Mouse (Mus musculus) 416B (cell line): ENCODE results near the gene Aff3.

ENCODE experiments used
- DNase-seq: peaks from one replicate; pipeline ENCODE4 v3.0.0; 2011; ENCODE audit warnings: low read depth

The Aff3 gene

DNA sequence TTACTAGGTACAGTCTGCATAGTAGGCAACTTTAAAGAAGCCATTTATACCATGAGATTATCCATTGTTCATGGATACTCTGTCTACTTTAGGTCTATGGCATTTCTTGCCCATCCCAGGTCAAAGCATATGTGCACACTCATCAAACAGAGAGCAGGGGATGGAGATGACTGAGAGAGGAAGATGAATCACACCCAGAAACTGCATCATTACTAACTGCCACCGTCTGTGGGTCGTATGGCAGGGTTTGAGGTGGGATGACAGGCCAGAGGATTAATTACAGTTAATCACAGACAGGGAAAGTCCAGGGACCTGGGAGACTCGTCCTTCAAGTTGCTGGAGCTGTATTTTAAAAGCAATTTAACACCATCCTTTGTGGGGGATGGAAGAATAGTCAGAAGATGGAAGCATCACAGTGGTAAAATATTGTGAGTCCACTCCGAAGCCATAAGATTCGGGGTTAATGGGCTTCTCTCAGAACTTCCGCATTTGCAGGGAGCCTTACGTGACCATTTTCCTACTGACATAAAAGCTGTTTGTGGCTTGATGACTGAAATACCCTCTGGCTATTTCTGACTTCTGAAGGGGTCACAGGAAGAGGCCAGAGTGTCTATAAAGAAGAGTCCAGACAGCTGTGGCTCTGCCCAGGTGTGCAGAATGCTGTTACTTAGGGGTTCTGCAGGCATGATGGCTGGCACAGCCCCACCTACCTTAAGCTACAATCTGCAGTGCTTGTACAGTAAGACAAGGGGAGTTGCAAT is 427.5 kb downstream of the Aff3 start:
- peak; percentile 57 for DNase-seq

DNA sequence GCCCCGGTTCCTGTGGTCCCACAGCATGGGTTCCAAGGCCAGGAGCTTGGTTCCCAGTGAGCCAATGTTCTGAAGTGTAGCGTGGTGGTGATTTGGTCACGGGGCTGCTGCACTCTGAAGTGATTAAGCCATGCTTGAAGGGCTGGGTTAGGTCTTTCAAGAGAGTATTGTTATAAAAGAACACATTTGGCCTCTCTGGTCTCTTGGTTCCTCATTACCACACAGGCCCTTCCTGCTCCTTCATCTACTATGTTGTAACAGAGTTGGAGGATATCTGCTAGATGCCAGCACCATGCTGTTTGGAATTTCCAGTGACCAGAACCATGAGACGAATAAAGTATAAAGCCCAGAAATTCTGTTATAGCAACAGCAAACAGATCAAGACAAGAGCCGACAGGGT is 431.6 kb downstream of the Aff3 start:
- peak; percentile 39 for DNase-seq

DNA sequence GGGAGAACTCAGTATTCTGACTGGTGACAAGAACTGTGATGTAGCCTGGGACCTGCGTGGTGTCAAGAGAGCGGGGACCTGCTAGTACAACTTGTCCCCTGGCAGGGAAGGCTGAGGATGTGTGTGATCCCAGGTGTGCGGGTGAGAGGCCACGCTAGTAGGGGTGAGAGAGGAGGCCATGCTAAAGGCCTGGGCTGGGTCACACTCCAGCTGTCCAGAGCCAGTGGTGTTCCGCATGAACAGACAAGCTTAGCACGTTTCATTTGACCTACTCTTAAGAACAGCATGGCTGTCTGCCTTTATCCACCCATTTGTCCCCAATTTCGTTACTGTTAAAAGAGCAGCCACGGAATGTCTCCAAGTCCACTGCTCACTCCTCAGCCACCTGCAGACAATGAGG is 434.7 kb downstream of the Aff3 start:
- no peak for DNase-seq

DNA sequence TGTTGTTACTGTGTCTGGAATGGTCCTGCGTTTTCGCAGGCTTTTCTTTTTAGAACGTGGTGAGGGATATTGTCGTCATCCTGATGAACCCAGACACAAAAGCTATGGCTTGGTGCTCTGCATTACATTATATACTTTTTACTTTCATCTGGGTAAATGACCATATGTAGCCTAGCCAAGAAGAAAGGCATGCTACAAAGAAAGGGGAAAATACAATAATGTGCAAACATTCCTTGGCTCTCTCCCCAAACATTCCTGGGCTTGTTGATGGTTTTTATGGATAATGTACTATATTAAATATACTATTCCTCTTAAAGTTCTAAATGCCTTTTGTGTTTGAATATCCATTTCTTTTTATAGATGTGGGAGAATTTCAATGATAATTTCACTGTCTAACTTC is 435.9 kb downstream of the Aff3 start:
- no peak for DNase-seq

DNA sequence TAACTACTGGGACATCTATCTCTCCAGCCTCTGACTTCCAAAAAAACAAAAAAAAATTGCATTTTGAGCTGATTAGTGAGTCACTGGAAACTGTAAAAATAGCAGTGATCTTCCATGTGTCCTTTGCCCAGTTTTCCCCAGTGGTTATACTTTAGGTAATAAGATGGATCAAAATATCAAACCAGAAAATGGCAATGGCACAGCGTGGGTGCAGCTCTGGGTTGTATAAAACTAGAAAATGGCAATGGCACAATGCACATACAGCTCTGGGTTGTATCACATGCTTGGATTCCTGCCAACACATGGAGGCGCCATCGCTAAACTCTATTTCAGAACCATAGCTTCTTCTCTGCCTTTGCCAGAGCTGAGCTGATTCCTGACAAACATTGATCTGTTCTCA is 439.6 kb downstream of the Aff3 start:
- DNase-seq = no peak

DNA sequence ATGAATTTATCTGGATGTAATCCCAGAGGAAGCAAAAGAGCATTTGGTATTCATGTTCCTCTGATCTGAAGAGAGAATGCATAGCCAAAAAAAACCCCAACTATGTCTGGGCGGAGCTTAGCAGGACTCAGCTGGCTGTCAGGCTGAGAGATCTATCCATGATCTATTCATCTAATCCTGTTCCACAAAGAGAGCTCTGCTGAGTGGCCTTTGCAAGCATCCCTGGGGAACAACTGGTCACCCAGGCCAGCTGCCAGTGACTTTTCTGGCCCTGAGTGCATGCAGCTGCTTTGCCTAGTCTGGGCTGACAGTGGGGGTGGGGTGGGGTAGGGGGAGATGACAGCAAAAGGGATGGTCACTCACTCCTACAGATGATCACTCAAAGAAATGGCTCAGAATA is 442.6 kb downstream of the Aff3 start:
- no peak for DNase-seq

DNA sequence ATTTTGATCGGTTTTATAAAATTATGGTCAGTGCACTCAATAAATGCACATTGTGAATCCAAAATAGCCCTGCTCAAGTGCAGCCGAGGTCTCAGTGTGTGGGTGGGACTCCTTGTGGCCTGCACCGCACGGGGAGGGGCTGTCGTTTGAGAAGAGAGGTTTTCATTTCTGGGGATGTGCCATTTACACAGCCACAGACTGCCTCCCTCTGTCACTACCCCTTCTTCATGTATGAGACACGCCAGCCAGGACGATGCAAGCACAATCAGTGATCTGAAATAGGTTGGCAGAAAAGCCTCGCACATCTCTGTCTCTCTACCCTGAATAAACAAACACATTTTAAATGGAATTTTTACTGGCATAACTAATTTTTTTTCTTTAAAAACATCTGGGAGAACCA is 443.3 kb downstream of the Aff3 start:
- DNase-seq = no peak

DNA sequence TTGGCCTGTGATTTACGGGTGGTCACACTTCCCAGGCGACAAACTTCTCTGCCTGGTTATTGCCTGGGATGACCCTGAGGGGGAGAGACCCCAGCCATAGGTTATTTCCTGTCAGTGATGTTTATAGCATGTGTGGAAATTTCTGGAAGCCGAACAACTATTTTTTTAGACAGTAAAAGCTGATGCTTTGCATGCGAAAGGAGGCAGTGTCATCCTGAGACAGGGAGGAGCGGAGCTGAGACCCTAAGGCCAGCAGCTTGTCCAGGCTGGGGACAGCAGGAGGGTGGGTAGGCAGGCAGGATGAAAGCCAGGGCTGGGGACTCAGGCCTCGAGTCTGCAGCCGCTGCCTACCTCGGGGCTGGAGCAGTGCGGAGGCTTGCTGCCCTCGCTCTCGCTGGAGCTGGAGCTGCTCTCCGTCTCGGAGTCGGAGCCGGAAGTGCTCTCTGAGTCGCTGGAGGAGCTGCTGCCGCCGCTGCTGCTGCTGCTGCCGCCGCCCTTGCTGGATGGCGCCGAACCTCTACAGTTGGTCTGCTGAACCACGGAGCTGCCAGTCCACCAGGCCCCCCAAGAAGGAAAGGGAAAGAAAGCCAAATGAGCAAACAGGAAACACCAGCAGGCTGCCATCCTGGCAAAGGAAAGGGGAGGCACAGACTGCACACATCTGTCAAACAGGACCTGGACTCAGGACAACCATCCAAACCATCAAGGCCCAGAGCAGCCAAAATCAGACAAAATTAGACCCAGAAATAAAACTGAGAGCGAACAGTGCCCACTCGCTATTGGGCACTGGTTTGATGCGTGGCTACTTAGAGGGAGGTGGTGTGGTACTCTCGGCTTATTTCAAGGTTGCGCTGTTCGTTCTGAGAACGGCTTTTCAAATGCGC is 446.6 kb downstream of the Aff3 start:
- no peak for DNase-seq

DNA sequence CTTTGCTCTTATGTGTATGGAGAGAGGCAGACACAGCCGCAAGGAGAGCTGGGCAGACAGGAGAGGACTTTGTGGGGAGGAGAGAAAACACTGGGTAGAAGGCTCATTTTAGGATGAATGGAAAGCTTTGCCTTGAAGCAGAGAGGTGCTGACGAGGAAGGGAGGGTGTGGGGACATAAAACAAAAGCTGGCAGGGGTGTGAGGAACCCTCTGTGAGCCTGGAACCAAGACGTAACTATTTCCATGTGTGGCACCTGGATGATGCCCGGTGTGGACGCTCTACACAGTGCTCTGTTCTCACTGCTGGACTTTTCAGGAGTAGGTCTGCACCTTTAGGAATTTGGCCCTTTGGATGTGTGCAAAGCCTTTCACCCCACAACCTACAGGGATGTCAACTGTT is 447.7 kb downstream of the Aff3 start:
- no peak for DNase-seq

DNA sequence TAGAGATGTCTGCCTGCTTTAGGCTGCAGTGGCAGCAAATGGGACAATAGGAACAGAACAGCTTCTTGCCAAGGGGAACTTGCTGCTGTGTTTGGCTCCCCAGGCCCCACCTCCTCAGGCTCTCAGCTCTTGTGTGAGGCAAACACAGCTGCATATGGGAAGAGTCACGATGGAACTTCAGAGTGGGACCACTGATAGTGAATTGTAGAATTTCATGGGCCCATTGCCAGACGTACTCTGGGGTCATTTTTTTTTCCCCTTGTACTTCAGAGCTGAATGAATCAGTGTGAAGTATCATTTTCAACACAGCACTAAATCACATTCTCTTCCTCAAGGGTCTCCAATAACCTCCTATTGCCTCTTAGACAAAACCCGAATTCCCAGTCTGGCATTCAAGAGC is 451.4 kb downstream of the Aff3 start:
- no peak for DNase-seq

DNA sequence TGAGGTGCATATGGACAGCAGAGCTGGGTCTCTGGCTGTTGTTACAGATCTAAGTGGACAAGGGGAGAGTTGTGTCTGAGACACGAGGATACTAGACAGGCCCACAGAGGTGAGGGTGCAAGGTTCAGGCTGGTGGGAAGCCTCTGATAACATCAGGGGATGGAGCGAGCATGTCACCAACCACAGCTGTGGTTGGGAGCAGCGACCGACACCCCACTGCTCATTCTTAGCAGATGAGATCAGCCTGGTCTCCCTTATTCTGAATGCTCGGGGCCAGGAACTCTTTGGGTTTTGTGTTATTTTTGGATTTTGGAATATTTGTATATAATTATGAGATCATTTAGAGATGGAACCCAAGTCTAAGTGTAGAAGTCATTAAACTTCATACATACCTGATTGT is 452.4 kb downstream of the Aff3 start:
- no peak for DNase-seq

DNA sequence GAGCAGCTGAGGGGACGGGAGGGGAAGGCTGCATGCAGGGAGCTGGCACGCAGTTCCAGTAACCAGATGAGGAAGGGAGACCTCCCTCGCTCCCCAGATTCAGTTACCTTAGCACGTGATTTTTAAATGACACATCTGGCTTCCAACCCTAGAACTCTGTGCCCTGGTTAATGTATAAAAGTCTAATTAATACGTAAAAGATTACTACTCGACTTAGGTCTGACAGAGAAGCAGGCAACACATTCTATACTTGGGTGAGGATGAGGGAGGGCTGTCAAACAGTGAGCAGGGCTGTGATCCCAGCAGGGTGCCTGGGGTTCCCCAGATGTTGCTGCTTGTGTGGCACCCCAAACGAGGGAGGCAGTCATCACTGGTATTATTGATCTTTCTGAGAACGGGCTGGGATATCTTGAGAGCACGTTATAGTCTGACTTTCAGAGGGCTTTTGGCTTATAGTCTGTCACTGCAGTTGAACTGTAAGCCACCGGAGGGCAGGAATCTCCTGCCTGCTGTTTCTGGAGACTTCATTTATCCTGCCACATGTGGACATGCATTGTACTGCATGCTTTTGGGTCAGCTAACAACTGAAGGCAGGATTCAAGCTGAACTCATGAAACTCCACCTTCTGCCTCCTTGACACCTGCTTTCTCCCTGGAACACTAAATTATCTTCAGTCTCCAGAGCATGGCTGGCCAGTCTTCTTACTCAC is 462.1 kb downstream of the Aff3 start:
- DNase-seq = peak; percentile 64

DNA sequence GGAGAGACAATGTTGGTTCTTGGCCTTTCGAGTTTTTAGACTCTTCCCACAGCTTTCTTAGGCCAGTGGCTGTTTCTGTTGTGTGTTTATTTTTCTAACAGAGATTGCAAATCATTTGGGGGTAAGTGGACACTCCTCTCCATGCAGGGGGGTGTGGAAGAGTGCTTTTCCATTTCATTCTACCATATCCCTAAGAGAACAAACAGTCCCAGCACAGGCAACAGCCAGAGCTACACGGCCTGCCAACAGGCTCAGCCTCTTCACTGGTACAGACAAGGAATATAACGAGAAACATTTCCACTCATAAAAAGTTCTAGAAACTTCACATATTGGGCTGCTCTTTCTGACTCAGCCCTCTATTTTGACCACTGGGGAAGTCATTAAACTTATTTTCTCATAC is 463.0 kb downstream of the Aff3 start:
- DNase-seq = no peak

DNA sequence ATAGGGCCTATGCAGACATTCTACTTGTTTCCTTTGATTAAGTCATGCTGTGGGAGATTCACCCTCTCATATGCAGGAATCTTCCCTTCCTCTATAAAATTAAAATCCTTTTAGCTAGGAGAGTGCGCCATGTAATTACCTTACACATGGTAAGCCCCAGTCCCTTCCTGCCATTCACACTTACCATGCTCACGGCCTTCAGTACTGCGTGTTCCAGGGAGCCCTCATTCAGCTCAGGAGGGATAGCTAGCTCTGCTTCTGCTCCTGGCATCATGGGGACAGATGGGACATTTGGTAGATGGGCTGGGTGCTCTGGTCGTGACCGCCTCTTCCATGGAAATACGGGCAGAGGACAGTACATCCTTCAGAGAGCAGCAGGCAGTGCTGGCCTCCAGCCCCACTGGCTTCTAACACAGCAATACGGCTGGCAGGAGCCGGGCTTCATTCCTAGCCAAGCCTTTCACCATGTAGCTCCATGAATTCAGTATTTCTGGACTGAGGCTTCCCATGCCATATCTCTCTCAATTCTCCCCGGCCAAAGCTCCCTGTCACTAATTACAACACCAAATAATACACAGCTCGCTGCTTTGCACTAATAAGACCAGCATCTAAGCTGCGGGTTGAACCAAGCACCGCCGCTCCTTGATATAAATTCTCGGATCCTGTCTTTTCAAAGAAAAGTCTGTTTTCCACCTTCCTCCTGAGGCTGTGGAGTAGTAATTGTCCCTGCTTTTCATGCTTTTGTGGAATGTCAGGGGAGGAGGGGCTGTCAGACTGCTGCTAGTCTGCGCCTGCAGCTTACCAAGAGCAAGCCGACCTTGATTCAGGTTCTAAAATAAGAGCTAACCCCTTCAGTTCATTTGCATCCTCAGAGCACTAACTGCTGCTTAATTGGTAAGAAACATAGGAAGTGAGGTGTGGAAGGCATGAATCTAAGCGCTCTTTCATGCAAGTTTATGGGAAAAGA is 464.8 kb downstream of the Aff3 start:
- no peak for DNase-seq

DNA sequence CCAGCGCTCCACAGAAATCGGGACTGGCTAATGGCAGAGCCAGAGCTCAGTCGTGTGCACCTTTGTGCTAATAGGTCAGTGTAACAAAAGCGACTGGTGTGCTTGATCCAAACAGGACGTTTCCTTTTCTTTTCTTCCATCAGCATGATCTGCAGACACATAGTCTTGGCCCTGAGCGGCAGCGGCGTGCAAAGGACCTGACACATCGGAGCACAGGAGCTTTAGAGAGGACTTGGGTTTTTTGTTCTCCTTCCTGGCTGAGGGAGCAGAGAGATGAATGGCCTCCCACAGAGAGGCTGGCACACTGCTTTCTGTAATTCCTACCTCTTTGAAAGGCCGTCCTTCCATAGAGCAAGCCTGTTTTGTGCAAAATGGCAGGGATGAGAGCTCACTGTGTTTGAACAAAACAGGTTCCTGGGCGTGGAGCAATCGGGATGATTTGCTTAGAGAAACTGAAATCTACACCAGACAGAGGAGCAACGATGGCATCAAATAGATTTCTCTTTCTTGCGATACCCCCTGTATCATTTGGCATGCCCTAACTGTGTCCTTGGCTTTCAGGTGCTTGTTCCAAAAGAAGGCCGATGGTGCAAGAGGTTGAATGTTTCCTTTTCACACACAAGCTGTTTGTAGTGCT is 466.2 kb downstream of the Aff3 start:
- DNase-seq = no peak

DNA sequence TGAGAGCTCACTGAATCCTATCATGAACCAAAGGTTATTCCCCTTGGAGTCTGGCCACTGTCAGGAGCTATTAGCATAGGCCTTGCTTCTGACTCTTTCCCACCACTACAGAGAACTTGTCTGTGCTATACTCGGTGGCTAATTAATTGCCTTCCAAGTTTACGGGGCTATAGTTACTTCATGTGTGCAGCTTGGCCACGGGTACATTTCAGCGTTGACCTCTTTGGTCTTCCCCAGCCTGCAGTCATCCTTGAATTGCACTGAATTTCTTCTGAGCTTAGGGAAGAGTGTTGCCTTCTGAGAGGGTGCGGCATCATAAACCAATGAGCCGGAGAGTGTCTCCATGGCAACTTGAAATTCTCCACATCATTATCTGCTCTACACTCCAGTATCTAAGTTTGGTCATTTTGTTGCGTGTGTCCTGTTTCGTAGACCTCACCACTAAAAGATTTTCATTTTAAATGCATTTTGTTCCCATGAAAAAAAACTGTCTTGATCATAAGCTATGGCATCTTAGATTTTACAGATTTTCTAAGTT is 467.5 kb downstream of the Aff3 start:
- DNase-seq = no peak

DNA sequence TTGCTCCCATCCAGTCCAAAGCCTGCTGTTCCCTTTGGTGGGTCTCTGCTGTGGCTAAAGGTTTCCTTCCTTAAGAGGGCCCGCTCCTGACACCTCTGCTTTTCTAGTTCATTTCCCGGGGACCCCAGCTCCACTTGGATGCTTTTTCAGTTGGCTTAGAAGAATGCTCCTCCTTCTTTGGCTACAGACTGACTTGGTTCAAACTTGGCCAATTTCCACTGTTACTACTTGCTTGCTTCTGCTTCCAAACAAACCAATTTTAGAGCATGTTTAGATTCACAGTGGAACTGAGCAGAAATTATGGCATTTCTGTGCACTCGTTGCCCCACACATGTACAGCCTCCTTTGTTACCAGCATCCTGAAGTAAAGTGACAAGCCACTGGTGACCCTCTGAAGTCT is 469.0 kb downstream of the Aff3 start:
- no peak for DNase-seq

DNA sequence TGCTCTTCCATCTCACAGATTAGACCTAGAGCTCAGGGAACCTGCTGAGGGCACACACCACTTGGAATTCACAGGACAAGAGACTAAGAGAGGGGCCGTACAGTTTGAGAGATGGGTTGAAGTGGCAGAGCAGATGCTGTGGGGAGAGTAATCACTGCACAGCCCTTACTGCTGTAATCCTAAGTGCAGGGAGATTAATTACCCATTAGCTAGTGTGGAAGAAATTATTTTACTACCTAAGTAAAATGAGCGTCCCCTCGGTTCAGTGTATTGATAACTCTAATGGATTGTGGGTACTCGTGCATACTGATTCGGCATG is 478.6 kb downstream of the Aff3 start:
- DNase-seq = no peak

DNA sequence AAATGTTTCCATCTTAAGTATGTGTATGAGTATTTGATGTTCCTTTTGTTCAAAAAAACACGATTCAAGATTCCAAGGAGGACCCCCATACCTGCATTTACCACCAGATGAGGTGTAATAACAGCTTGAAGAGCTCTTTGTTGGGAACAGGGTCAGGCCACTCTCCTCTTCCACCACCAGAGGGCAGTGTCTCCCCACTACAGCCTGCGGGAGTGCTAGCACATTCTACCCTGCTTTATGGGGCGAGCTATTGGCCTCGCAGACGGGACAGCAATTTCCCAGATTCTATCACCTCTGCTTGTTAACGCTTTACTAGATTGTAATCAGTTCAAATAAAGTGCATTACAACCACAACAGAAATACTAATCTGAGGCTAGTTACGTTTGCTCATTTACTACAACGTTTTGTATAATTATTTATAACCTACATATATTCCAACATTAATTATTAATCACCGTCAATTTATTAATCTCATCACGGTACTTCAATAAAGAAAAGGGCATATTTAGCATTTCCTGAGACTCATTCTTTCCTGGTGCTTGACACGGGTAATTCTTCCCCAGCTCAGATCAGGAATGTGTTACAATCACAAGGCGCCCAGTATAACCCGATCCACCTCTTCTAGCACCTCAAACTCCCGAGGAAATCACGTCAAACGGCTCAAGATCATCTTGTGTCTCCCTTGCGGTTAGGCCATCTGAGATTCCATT is 479.1 kb downstream of the Aff3 start:
- DNase-seq = peak; percentile 73

DNA sequence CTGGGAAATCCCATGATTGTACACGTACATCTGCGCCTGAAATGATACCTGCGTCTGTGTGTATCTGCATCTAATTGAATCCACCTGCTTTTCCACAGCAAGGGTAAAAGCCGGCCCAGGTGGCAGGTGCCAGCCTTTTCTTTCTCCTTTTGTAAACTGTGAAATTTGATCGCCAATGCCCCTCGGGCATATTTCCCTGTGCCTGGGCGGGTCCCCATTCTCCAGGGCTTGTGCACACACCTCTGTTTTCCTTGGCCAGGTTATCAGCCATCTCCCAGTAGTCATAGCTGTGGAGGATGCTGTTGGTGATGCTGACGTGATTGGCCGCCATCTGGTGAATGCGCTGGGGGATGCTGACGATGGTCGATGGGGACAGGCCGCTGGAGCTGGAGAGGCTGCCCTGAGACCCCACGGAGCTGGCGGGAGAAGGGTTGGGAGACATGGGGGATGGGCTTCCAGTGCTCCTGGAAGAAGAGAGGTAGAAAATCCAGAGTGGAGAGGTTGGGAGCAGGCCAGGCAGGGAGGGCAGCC is 483.7 kb downstream of the Aff3 start:
- DNase-seq = no peak
